Mouse (Mus musculus) cerebellum, adult 8-10 months (tissue): ENCODE measurements at regions not wholly inside any gene's neighbourhood (a gene's known extent, or its start where the extent isn't known, plus 50 kb on each side); places are given as distances from the start of the nearest gene placed in this dataset.

Source experiments
- DNase-seq: peaks from one replicate; pipeline ENCODE4 v3.0.0; 2022

- peak; percentile 96 for DNase-seq
Measured at GRCm38 (mm10) chr1:102628061-102628460, 2140.3 kb upstream of the Cdh20 start.

GRCm38 (mm10) chr1:102644379-102644778, 2123.9 kb upstream of the Cdh20 start:
- DNase-seq: no peak

- no peak for DNase-seq
Measured at GRCm38 (mm10) chr1:102687367-102688070, 2080.8 kb upstream of the Cdh20 start.

DNA sequence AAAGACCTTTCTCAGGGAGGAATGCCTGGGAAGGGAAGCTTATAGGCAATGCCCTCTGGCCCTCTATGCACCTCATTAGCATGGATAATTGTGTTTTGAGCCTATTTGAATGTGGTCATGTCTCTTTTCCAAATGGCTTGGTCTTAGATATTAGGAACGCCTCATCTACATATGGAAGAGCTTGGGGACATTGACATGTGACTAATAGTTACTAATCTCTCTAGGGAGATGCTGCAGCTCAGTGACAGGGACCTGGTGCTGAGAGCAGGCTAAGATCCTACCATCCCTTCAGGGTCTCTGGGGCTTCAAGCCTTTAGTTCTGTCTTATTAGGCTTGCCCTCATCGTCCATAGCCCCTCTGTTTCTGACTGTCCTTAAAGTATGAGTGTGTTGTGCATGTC, 2051.9 kb upstream of the Cdh20 start:
- DNase-seq: no peak

- DNase-seq: no peak
Measured at GRCm38 (mm10) chr1:102733991-102734390, 2034.3 kb upstream of the Cdh20 start.

DNA sequence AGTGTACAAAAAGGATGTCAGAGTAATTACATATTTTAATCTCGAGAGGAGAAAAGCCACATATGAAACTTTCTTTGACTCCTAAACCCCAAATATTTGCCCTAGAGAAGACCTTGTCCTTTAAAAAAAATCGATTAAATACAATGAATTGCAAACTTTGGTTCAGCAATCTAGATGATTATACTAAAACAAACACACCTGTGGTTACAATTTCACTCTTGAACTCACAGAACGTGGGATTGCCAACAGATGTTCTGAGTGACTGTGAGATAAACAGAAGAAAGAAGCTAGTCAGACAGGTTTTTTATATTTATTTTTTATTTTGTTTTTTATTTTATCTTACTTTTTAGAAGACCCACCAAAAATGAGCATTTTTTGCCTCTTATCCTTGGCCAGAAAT, 2032.9 kb upstream of the Cdh20 start:
- DNase-seq: no peak

DNA sequence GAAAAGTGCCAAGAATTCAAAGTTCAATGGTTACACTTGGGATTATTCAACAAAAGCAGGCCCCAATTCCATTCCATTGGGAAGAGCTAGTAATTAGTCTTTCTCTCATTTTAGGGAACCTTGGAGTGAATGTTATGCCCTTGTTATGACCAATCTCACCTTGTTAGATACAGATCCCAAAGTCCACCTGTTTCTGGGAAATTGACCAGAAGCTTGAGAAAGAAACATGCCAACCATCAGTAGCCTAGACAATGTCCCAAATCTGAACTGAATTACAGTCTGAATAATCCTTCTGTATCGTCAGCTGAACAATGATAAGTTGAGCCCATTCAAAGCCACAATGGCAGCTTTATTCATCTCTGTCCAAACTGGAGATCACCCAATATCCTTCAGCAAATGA, 2010.4 kb upstream of the Cdh20 start:
- DNase-seq: no peak
